Mouse (Mus musculus) cerebellum, postnatal 25 days (tissue): Measurements from ENCODE around the gene Vac14.

Source experiments
- DNase-seq, 2 experiments: peaks; one replicate each; pipeline ENCODE4 v3.0.0; 2021; ENCODE audit warnings: mixed read lengths in 2 of 2

Vac14 gene

DNA sequence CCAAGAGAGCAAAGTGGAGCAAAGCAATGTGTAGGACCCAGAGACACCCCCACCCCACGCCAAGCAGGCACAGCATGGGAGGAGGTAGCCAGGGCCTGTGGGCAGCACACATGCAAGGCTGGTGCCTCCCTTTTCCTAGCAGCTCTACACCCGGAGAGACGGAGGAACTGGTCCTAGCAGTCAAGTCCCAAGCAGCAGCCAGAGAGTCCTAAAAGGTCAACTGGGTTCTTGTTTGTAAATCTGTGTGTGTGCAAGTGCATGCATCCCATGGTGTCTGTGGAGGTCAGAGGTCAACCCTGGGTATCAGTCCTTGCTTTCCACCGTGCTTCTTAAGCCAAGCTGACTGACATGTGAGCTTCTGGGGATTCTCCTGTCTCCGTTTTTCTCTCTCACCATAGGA lies 75.8 kb downstream of the Vac14 start:
- peak in 1 of 2 experiments; percentile 44 for DNase-seq

DNA sequence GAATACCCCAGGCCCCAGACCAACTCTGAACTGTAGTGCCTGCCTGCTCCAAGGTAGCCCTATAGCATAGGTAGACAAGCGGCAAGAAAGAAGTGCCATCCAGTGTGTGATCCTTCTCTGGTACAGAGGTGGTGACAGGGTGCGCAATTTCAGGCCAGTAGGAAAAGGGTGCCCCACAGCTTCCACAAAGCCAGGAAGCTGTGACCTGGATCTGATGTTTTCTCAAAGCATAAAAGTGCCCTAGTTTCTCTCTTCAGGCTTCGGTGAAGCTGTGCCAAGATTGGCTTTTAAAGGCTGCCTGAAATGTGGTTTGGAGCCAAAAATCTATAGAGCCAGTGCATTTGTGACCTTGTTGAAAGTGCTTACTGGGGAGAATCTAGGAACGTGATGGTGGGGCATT lies 76.4 kb downstream of the Vac14 start:
- DNase-seq = peak in 1 of 2 experiments; percentile 60

DNA sequence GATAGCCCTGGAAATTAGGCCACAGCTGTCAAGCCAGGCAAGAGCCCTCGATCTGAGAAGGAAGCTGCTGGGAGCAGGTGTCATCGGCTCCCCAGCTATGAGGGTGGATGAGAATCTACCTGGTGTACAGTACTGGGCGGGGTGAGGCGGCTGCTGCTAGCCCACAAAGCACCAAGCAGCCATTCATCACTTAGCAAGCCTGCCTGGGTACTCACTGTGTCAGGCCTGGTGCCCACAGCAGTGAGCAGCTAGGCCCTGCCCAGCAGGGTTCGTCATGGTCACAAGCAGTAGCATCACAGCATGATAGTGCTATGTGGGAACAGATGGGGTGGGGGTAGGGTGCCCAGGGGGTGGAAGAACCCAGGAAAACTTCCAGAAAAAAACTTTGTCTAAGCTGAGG lies 77.0 kb downstream of the Vac14 start:
- peak; percentile 65 to 73 for DNase-seq

DNA sequence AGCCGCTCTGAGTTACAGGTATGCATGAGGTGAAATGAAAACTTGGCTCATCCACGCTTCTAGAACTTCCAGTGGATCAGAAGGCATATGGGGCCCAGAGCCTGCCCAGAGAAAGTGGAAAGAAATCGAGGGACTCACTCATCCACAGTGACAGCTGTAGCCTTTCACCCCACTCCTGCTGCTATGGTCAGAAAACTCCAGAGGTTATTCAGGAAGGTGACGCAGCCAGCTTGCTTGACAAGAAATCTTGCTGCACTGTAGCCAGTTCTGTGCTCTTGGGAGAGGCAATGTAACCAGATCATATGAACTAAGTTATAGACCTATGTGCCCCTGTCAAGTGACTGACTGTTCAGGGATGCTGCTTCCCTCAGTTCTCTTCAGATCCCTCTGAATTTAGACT lies 77.7 kb downstream of the Vac14 start:
- no peak for DNase-seq

DNA sequence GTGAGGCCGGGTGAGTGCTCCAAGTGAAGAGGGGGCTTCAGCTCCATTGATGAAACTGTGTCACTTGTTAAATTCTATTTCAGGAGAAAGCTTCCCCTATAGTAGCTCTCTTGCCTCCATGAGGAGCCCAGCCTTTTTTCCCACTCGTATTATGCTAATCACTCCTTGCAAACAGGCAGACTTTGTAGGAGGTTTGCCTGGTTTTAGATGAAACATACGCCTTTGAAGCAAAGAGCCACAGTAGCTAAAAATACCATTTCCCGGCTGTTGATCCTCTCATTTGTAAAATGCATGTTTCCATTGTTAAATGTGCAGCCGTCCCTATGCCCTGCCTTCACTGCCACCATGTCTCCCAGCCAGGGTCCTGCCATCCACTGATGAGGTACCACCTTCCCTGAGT lies 79.2 kb downstream of the Vac14 start:
- no peak for DNase-seq

DNA sequence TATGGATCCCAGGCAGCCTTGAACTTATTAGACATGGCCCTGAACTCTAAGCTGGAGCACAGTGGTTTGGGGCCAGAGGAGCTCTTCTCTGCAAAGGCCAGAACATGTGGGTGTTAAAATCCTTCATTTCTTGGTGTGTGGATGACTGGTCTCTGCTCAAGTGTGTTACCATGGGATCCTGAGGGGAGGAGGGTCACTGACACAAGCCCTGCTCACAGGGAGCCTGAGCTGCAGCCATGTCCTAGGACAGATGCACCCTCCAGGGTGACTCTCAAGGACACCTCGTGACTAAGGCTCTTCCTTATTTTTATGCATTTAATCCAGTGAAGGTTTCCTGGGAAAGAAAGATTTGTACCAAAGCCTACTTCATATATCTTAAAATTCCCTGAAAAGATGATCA lies 79.7 kb downstream of the Vac14 start:
- no peak for DNase-seq

- peak in 1 of 2 experiments; percentile 14 for DNase-seq
Observed at GRCm38 (mm10) chr8:110699501-110699900, 81.1 kb downstream of the Vac14 start.

DNA sequence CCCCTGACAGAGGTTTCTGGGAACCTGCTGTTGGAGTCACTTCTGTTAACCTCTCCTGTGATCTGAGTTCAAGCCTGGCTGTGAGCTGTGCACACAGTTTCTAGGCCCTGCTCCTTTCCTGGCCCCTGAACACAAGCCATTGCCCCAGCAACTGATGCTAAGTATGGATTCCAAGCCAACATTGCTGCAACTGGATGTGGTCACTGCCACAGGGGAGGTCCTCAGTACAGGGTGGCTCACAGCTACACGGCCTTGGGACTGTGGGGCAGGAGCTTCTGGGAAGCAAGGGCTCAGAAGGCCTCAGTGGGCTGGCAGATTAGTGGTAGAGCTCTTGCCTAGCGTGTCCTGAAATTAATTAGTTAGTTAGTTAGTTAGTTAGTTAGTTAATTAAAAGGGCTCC lies 82.2 kb downstream of the Vac14 start:
- peak in 1 of 2 experiments; percentile 13 for DNase-seq

GRCm38 (mm10) chr8:110702636-110703459 lies 84.5 kb downstream of the Vac14 start:
- no peak for DNase-seq

DNA sequence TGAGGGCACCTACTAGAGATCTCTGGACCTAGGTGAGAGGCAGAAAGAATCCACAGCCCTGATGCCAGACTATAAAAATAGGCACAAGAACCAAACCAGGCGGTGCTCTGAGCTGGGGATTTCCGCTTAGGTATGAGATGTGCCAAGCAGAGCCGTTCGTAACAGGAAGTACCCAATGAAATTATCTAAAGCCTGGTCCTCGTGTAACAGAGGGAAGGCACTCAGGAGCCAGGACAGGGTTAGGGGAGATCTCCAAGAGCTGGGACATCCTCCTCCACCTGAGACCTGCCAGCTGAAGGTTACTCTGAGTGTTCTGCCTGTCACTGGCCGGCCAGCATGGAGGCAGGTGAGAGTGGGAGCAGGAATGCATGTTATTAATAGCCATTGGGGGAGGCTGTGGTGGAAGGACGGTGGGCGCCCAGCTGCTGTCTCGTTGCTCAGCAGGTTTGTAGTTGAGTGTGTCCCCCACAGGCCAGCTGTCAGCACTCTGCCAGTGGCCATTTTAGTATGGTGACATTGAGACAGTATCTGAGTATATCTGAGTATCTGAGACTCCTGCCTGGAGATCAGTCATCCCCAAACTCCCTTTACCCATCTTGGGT lies 85.2 kb downstream of the Vac14 start:
- DNase-seq = peak; percentile 40 to 54

DNA sequence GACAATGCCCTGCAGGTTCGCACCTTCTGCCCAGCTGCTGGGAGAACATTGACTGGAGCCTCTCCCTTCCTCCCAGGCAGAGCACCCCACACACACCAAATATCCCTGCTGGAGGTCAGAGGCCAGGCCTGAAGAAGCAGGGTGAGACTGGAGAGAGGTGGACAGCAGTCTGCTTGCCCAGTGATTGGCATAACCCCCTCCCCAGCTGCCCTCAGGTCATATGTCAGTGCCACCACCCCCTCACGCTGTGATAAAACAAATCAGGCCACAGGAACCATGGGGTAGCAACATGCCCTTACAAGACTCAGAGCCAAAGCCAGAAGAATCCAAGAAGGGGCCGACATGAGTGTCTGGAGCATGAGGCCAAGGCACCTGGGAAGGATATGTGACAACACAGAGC lies 85.7 kb downstream of the Vac14 start:
- DNase-seq = peak in 1 of 2 experiments; percentile 37

- DNase-seq = peak; percentile 91 to 93
Observed at GRCm38 (mm10) chr8:110705391-110706287, 87.3 kb downstream of the Vac14 start.

GRCm38 (mm10) chr8:110706288-110706870 lies 88.0 kb downstream of the Vac14 start:
- peak in 1 of 2 experiments; percentile 40 for DNase-seq

DNA sequence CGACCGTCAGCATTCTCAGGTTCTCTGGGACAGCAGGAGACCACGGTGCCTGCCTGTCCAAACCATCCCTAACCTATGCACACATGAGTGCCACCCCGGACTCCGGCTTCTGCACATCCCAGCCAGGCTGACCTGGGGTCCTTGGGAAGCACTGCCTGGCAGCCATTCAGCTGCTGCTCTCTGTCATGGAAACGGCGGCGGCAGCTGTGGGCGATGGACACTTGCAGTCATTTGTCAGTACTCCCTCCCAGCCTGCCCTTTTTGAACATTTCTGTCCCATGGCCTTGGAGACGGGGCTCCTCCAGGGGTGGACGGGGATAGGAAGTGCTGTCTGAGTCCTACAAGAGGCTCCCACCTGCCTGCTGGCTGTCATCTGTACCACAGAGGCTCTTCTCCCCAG lies 90.0 kb downstream of the Vac14 start:
- peak; percentile 29 to 34 for DNase-seq

- DNase-seq = no peak
Observed at GRCm38 (mm10) chr8:110710593-110710992, 92.2 kb downstream of the Vac14 start.

GRCm38 (mm10) chr8:110711271-110711934 lies 93.0 kb downstream of the Vac14 start:
- peak in 1 of 2 experiments; percentile 37 for DNase-seq

GRCm38 (mm10) chr8:110713073-110713472 lies 94.7 kb downstream of the Vac14 start:
- peak; percentile 55 to 56 for DNase-seq

- DNase-seq = no peak
Observed at GRCm38 (mm10) chr8:110714827-110715519, 96.6 kb downstream of the Vac14 start.

DNA sequence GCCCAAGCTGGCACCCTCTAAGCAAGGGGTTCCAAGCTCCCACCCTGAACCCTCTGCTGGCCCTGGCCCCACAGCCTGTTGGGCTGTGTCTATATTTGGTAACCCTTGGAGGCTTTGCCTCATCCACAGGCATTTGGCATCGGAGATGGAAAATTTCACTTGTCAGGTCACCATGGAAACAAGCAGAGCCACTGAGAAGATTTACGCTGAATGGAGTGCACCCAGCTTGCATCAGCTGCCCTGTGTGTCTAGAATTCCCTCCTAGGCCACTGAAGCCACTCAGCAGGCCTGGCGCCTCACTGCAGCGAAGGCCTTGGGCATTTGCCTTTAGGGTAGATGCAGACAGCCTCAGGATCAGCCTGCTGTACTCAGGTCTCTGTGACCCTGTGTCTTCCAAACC lies 97.7 kb downstream of the Vac14 start:
- DNase-seq = peak; percentile 79

DNA sequence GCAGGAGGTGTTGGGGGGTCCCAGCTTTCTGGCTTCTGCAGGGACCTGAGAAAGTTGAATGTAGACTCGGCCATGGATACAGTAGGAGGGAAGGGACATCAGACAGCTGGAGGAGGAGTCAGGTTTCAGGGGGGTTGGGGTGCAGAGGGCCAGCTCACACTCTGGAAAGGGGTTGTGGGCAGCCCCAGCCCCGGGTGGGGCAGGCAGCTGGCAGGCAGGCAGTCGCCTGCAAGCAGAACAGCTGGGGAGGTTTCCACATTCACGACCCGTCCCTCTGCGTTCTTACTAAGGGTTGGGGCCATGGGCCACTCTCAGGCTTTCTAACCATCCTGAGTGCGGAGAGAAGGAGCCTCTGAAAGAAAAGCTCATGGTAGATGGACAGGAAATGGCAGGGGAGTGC lies 98.7 kb downstream of the Vac14 start:
- no peak for DNase-seq

DNA sequence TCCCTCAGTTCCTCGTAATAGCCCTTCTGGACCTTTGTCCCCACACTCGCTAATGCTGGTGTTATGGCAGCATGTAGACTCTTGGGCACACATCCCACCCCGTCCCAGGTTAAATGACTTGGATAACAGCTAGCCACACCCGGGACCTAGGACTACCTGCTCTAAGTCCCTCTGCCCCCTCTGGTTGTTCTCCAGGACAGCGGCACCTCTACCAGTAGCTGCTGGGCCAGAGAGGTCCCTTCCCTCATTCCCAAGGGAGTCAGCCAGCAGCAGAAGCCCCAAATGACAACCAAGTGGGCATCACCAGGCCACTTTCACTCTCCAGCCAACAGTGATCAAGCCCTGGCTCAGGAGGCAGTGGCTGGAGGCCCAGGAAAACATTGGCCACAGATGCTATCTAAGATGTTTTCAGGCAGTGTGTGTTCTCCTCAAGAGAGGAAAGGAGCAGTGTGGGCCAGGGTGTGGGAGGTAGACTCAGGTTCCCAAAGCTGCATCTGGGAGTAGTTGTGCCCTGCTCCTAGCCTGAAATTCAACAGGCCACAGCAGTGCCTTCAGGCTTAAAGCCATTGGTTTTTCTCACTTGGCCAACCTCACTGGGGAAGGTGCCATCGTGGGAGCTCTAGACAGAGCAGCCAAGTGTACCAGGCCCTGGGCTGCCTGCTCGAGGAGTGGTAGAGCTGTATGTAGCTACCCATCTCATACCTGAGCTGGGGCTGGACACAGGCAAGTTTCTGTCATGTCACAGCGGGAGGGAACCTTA lies 100.0 kb downstream of the Vac14 start:
- peak in 1 of 2 experiments; percentile 55 for DNase-seq
